Mouse (Mus musculus) monocyte, adult 5-6 weeks (primary cell): ENCODE data around the gene Fam189a1. TPM values are rescaled to one million over a fixed set of nuclear protein-coding genes. Genes with fewer than 3 reads are reported as not detected.

Experiments used
- ATAC-seq: fragments of 153-309, 156-312 bp; replicated peaks from 2 replicates; pipeline ENCODE4 v1.8.0; 2017; ENCODE audit warnings: mild to moderate bottlenecking; ENCODE audit not compliant: low TSS enrichment, insufficient number of reproducible peaks, severe bottlenecking, poor library complexity, low FRiP score
- total RNA-seq: library from RNA; stranded (forward); fragments of 200-1000, 200-491, 200-594 nt; gene quantifications from 3 replicates; pipeline ENCODE4 v1.2.3, GENCODE M21; 2017

Gene Fam189a1
- total RNA-seq, 1 experiment from 2014 or later = not detected

DNA sequence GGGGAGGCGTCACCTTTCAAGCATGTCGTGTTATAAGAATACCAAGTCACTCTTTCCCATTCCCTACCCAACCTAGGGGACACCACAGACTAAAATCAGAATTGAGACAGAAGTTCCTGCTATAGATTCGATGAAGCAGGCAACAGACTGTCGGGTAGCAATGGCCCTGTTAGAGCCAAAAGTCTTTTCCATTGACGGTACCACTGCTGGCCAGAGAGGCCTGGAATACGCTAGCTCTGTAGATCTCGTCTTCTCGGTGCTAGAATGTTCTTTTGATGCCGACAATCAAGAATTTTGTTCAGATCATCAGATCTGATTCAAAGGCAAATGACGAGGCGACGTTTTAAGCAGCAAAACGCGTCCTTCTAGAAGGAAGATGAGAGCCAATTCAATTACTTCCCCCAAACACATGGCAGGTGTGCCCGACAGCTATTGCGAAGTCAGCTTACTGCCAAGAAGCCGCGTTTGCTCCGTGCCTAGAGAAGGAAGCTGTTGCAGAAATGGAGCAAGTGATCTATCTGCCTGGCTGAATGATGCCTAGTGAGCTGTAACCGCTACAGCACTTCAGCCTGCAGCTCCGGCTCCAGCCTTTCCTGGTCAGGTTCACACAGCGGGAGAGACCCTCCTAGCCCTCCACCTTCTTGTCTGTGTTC lies 171.8 kb downstream of the Fam189a1 start:
- no peak for ATAC-seq

DNA sequence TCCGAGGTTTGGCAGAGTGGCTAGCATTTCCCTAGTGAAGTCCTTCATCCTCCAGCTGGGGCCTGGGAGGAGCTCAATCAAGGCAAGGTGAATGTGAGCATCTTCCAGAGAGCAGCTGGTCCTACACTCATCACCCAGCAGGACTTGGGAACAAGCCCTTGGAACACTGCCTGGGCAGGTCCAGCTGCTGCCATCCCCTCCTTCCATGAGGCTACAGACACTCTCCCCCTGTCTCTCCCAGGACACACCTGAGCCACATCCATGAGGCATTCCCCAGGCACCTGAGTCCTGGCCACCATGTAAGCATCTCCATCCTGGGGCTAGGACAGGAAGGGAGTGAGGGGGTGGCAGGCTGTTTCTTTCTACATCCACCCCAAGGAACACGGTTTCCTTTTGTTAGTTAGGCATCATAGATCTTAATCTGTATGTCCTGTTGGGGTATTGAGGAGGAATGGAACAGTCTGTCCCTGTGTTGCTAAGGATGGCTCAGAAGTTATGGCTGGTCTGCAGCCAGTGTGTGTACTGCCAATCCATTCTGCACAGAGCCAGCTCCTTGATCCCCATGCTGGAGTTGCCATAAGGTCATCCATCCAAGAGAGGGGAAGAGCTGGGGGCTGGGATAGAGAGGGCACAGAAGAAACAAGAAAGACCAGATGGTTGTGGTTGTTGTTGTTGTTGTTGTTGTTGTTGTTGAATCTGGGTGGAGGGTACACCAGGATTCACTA lies 174.7 kb downstream of the Fam189a1 start:
- no peak for ATAC-seq

DNA sequence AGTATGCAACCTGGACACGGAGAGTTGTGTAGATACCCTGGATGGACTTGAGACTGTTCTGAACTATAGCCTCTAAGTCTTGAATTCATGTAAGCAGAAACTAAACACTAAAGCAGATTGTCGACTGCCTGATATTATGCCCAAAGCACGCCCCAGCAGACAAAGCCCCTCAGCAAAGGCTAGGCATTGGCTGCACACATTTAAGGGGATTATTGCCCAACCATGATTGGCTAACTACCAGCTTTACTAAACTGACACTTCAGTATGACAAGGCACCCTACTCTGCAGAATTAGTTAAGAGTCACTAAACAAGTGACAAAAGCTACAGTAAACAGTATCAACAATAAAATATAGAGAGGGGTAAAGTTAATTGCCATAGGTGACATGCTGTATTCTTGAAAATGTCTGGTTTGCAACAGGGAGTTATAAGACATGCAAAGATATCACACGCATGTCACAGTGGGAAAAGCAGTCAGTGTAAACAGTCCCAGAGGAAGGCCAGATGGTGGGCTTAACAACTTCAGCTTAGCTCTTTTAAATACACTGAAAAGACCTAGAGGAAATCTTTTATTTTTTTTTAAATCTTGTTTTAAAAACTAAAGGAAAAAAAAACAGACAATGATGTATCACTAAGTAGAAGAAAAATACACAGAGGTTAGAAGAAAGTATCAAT lies 182.6 kb downstream of the Fam189a1 start:
- ATAC-seq = no peak

DNA sequence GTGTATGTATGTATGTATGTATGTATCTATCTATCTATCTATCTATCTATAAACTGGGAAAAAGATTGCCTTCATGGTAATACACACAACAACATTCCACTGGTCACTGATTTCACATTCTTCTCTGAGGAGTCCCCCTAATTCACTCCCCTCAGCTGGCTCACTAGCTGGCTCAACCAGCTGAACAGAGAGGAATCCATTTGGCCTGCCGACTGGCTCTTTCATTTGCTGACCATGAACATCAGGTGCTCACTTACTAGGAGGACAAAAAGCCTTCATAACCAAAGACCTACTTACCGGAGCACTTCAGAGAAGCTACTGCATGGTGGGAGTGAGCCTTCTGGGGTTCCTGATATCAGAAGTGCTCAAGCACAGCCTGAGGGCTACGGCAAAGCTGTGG lies 194.2 kb downstream of the Fam189a1 start:
- no peak for ATAC-seq

DNA sequence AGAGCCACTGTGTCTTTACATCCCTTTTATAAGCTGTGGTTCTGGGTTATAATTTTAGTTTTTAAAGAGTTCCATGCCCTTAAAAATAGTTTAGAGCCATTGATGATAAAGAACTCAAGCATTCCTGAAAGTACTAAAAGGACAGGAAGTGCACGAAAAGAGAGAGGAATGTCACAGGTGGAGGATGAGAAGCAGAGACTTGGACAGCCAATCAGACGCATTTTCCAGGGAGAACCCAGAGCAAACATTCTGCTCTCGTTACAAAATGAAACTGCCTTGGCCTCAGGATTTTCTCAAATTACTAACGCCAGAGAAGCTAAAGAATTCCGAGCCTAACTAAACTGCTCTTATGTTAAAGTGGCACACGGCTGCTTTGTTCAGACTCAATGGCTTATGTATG lies 197.3 kb downstream of the Fam189a1 start:
- no peak for ATAC-seq

DNA sequence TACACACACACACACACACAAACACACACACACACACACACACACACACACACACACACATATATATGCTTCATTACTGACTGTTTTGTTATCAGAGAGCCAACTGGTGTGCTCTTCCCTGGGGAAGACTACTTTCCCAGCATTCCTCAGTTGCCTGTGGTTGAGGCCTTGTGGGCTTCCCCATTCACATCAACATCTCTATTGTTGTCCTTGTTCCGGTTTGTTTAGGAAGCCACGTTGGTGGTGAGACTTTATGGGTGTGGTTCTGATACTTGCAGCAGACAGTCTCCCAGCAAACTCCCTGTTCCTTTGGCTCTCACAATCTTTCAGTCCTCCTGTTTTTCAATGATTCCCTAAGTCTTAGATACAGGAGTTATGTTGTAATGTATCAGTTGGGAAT lies 204.2 kb downstream of the Fam189a1 start:
- no peak for ATAC-seq

DNA sequence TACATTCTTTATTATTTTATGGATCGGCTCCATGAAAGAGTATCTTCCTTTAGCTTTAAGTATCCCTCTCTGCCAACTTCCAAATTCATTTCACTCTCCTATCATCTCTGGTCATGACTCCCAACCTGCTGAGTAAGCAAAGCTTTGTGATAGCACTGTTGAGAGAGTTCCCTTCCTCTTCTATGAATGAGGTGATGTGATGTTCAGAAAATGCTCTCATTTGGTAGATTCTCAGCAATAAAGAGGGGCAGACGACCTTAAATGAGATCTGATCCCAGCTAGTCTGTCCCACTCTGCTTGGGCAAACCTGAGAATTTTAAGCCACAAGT lies 205.6 kb downstream of the Fam189a1 start:
- ATAC-seq = no peak

DNA sequence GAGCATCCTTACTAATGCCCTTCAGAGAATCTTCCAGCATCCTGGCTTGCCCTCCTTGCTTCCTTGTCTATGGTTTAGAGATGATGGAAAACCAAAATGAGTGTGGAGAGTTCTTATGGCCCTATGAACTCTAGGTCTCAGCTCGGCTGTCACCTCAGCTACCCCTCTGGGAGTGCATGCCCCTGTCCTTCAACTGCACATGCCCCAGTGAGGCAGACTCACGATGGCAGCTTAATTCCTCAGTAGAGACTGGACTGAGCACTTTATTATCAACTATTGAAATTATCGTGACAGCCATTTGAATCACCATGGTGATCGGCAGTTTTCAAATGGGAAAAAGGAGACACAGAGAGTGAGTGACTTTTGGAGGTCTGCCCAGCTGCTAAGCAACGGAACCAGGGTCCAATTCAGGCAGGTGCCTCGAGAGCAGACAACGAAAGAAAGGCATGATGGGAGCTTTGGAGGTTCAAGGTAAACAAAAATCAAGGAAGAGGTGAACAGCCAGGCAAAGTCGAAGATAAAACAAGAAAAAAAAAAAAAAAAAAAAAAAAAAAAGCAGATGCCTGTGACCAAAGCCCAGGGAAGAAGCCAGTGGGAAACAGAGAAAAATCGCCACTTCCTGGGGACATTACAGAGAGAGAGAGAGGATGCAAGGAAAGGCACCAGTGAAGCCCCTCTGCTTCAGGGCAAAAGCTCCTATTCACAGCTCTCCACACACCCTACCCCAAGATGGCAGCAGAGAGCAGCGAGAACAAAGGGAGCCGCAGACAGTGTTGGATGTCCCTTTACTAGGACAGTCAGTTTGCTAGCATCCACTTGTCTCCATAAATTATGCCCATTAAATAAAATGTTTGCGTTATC lies 206.2 kb downstream of the Fam189a1 start:
- no peak for ATAC-seq

DNA sequence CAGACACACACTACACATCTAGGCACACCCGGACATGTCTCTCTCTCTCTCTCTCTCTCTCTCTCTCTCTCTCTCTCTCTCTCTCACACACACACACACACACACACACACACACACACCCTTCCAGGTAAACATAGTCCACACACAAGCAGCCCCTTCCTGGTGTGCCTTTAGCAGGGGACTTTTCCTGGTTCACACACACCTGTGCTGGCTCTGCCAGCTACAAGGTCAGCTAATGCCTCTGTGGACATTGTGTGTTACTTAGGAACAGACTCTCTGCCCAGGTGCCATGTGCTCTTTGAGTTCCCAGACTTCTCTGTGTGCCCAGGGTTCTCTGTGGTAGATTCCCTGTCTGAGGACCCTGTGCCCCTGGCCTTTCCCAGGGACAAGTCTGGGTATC lies 206.9 kb downstream of the Fam189a1 start:
- ATAC-seq = no peak

DNA sequence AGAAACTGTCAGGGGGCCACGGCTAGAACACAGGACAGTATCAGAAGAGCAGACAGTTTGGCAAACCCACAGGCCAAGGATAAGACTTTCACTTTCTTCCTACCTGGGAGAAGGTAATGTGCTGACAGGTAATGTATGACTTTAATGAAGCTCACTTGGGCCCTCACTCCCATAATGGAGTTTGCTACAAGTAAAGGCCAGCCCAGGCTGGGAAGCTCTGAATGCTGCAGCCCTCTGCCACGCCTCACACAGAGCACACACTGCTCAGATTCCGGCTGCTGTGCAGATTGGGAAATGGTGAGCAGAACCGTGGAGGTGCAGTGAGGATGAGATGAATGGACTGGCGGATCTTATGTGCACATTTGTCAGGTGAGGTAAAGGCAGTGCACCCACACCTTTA lies 211.7 kb downstream of the Fam189a1 start:
- ATAC-seq = no peak

DNA sequence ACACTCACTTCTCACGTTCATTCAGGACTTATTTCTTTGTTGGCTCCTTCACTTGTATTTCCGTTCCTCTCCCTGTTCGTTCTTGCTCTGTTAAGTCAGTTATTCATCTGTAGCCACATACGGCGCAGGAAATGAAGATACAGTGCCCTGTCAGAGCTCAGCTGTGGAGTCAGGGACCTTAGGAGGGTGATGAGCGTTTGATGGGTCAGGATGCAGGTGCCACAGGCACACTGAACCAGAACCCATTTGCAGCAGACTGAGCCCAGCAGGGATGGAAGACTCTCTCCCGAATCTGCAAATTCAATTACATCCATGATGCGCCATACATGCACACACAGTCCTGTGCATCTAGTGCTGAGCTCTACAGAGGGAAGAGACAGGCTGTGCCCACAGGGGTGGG lies 212.2 kb downstream of the Fam189a1 start:
- no peak for ATAC-seq

DNA sequence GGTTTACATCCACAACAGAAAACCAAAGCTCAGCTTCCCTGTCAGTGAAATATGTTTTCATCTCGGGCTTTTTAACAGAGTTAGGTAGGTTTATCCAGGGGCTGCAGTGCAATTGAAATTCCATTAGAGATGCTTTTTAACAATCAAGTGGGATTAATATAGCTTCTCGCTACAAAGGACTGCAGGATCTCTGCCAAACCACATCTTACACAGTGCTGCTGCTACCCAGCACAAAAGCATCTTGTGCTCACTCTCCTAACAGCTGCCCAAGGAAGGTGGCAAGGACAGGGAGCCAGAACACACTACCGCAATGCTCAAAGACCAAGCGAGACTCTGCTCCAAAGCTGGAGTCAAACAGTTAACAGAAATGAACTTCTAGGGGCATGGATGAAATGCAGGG lies 219.4 kb downstream of the Fam189a1 start:
- no peak for ATAC-seq

DNA sequence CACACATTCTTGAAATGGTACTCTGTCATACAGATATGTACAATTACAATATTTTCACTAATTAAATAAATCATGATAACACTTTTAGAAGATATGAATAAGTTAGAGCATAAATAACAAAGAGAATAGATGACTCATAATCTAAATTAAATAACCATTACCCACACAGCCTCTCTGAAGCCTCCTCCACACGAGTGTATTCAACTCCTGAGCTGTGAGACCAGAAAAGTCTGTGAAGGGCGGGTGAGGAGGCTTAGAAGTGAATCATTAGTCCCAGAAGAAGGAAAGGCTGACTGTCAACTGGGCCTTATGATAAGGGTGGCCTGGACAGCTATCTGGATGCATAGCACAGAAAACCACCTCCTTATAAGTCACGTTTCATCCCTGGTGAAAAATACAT lies 222.3 kb downstream of the Fam189a1 start:
- ATAC-seq = no peak

DNA sequence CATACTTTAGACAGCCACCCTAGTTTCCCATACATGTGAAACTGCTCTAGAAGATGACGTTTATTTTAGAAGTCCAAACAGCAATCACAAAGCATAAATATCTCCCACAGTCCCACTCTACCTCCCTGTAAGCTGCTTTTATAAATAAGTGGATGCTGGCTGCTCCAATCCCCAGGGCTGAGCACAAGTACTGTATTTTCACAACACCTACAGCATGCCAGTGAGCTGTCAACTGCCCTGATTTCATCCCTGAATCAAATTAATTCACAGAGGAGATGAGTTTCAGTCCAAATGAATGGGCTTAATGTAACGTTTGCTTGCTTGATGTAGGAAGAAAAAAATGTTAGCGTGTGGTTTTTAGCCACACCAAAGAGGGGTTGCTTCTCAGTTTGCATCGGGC lies 225.4 kb downstream of the Fam189a1 start:
- no peak for ATAC-seq

DNA sequence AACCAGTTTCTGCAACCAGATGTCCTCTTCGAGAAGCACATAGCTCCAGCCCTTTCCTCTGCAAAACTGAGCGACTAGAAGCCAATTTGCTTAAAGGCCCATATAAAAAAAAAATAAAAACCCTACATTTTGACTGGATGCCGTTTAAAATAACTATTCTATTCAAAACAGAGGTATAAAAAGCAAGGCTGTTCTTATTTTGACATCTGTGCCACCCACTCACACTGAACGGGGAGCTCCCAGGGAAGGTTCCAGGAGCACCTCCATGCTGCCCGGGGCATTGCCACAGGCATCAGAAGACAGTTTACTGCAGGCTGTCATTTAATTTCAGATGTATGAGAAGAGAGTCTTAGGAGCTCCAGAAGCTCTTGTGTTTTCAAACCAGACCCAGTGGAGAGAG lies 232.5 kb downstream of the Fam189a1 start:
- ATAC-seq = no peak

DNA sequence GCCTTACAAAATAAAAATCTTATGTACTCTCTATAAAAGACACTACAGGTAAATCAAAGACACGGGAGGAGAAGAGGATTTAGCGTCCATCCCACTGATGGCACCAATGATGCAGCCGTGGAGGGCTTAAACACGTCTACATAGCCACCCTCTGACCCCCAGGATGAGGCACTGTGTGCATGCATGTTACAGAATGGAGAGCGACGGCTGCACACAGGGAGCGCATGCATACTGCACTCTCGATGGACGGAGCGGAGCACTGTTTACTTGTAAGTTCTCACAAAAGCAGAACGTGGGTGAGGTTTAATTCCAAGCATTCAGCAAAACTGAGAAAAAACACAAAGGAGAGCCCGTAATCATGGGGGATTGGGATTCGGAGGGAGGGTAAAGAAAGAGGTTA lies 235.2 kb downstream of the Fam189a1 start:
- no peak for ATAC-seq

DNA sequence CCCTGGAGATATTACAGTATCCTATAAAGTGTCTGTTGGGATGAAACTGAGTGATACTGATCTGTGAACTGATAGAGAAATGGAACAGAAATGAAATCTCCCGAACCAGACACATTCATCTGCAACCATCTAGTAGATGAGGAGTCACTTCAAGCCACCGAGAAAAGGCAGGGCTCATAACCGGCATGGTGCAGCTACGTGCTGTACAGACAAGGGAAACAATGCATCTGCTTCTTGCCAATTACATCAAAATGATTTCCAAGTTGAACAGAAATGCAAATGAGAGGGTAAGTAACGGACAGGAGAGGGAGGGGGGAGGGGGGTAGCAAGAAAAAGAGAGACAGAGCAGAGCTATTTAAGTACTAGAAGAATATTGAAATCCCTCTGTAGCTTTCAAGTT lies 235.6 kb downstream of the Fam189a1 start:
- ATAC-seq = no peak

DNA sequence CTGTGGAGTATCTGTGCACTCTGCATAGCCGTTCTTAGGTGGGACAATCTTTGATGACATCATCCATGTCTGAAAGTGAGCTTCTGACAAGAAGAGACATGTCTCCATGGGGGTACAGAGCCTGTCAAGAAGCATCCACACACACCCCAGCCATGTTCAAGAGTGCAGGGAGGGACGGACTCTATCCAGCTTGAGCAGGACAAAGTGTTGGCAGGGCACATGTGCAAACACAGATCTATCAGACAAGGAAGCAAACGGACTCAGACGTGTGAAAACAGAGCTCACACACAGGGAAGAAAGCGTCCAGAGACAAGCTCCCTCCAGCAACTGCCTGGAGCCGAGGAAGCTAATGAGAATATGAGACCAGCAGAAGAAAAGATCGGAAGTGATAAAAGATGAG lies 239.7 kb downstream of the Fam189a1 start:
- no peak for ATAC-seq

DNA sequence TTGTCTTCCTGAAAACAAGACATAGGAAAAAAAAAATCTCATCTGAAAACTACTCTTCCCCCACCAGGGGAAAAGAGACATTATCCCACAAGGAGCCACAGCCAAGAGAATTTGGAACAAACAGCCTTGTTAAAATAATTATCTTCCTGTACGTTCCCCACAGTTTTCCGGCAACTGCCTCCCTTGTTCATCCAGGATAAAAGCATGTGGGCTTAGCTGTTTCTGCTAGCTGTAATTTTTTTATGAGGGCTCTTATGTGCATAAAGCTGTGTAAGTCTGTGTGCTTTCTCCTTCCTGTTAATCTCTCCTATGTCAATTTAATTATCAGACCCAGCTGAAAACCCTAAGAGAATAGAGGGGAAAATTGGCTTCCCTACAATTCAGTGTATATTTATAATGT lies 241.2 kb downstream of the Fam189a1 start:
- ATAC-seq = no peak
